Mouse (Mus musculus) MEL-GATA-1-ER (cell line): ENCODE data around the gene Olfr281.
"Not testable (repeated sequence)": the region's sequence is repeated elsewhere in the genome, so short reads cannot be mapped to it uniquely, and the experiment has no call there.

Source experiments
- DNase-seq: peaks from one replicate; pipeline ENCODE4 v3.0.0-alpha.2; 2012; ENCODE audit warnings: low read depth; ENCODE audit errors: extremely low read depth

Gene Olfr281

DNA sequence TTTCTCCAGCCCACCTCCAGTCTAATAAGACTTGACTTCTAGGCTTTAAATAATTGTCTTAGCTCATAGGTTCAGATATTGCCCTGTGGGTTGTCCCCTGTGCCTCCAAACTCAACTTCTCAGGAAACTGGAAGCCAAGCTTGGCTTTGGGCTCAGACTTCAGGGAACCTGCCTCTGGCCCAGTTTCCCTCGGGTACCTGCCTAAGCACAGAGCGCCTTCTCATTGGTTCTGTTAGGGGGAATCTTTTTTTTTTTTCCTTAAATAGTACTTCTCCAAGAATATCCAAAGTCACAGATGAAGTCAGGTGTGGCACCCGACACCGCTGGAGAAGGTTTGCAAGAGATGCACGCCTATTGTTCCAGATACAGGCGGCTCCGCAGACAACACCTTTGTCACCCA is at the start of gene Olfr281:
Olfr281 (plus strand) TSS at position 301 of the 400 bp plus-strand sequence.
- no peak for DNase-seq

DNA sequence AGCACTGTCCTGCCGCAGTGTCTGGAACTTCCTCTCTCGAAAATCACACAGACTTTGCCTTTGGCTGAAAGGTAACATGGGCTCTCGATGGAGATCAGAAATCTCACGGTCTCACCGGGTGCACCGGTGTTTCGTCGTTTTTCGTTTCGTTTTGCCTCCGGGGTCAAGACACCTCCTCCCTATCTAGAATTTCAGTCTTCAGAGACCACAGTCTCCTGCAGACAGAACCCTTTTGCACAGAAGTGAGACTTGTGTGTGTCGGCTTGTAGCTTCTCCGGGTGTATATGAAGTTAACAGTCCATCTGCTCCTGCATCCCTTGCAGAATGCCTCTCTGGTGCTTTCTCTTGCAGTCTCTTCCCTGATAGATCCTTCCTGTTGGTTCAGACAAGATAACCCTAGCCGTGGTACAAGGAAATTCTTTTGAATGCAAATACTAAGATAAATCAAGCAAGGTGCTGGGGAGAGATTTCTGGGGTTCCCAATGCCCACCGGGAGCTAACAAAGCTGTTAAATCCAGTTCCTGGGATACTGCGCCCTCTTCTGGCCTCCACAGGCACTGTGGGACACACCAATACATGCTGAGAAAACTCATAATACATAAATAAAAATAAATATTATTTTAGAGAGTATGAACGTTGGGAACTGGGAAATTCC is 43.9 kb upstream of the Olfr281 start:
- DNase-seq = peak; percentile 87

DNA sequence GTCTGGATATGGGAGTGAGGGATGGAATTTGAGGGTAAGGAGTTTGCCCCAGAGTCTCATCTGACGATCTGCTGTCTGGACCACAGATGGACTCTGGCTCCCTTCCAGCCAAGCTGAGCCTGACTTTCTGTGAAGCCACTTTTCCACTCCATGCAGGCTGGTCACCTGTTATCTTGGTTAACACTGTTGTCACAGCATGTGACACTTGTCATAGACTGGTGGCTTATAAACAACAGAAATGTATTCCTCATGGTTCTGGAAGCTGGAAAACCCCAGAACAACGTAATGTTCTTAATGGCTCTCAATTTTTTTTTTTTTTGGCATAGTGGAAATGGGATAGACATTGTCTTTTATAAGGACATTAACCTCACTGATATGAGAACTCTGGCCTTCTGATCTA is 42.8 kb upstream of the Olfr281 start:
- peak; percentile 40 for DNase-seq

DNA sequence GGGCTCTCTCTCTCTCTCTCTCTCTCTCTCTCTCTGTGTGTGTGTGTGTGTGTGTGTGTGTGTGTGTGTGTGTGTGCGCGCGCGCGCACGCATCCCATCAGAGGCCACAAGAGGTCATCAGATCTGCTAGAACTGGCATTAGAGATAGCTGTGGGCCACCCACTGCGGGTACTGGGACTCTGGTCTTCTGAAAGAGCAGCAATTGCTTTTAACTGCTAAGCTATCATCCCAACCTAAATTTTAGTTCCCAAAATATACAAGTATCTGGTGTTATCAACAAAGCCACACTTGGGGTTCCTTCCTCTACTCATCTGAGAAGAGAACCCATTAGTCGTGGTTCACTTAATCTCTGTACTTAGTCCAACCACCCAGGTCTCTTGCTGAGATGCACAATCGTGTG is 42.1 kb upstream of the Olfr281 start:
- DNase-seq = peak; percentile 99

DNA sequence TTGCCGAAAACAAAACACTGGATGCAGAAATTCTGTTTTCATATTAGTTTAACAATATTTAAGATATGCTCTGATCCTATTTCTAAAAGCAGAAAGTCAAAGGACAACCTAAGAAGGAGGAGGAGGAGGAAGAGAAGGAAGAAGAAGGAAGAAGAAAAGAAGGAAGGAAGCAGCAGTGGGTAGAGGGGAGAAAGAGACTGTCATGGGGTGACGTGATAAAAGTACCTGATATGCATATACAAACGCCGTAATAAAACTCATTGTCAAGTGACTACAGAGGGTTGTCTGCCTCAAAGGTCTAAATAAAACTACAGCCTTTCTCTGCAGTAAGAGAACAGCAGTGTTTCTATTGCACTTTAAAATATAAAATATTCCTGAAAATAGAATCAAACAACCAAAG is 36.4 kb upstream of the Olfr281 start:
- DNase-seq = peak; percentile 47

DNA sequence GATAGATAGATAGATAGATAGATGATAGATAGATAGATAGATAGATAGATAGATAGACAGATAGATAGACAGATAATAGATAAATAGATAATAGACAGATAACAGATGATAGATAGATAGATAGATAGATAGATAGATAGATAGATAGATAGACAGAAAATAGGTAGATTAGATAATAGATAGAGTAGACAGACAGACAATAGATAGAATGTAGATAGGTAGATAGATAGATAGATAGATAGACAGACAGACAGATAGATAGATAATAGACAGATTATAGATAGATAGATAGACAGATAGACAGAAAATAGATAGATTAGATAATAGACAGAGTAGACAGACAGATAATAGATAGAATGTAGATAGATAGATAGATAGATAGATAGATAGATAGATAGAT is 35.6 kb upstream of the Olfr281 start:
- DNase-seq = not testable (repeated sequence)

DNA sequence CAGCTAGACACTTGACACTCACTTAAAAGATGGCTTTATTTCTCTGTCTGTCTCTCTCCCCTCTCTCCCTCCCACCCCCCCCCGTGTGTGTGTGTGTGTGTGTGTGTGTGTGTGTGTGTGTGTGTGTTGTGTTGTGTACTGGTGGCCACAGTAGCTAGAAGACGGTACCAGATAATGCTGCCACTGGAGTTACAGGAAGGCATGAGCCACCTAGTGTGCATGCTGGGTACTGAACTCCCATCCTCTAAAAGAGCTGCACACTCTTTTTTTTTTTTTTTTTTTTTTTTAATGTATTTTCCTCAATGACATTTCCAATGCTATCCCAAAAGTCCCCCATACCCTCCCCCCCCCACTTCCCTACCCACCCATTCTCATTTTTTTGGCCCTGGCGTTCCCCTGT is 35.1 kb upstream of the Olfr281 start:
- DNase-seq = peak; percentile 80

DNA sequence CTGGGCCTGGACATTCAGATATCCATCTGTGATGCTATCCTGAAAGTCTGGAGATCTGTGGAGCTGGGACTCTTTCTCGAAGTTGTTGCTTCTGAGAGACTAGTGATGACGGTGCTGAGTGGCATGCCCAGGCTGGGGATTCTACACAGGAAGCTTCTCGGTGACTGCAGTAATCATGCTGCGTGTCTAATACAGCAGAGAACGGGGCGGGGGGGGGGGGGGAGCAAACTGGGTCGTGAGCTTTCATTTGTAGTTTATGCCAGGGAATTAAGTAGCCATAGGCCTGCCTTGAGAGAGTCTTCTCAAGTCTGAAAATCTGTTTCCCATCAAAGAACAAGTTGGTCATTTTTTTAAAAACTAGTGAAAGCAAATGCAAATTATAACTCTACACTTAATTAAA is 34.3 kb upstream of the Olfr281 start:
- DNase-seq = no peak

DNA sequence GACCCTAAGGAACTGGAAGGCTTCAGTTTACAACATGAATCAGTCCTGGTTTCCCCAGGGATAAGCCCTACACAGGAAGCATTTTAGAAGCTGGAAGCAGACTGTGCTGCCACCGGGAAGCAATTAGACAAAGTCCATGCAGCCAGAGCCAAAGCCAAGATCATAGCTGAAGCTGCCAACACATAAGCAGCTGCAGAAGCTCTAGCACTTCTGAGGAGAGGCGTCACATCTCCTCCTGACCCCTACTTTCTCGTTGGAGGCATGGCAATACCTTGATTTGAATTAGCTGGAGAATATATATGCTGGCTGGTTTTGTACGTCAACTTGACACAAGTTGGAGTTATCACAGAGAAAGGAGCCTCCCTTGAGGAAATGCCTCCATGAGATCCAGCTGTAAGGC is 31.5 kb upstream of the Olfr281 start:
- DNase-seq = no peak

DNA sequence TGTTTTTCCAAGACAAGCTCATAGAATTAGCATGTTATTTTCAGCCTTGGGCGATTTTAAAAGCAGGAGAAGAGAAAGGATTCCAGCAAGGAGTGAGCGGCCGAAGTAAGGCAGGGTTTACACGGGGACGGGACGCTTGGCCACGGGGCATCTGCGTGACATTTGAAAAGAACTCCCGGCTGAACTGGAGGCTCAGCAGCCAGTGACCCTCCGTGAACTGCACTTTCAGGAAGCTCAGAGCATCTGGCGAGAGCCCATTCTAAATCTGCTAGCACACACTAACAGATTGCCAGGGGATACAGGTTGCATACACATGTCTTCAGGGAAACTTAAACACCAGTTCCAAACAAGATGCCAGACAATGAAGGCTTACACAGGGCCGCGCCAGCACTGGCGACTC is 28.1 kb upstream of the Olfr281 start:
- DNase-seq = no peak

DNA sequence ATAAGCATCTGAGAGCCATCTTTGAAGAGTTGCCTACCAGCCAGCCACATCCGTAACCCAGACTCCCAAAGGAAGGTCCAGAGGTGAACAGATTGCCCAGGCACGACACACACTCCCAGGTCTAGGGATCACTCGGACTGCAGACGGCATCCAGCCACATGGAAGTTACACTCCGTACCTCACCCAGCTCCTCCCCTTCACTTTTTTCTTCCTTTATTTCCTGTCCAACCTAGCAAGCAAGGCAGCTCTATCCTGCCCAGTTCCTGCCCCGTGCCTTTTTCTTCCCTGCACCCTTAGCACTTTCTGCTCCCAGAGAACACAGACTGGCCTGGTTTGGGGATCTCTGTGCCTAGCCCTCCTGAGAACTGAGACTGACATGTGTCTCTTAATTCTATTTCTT is 27.6 kb upstream of the Olfr281 start:
- no peak for DNase-seq

DNA sequence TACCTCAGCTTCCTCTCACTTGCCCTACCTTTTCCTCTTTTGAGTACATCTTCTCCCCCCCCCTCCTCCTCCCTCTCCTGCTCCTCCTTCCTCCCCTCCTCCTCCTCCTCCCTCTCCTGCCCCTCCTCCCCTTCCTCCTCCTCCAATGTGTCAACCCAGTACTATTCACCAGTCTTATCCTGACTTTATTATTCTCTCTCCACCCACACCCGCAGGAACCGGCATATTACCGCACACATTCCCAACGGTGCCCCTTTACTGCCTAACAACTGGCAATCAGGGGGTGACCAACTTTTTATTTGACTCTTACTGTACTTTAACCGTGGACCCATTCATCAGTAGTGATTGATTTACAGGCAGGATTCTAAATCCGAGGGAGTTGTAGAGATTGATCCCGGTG is 27.2 kb upstream of the Olfr281 start:
- DNase-seq = no peak

DNA sequence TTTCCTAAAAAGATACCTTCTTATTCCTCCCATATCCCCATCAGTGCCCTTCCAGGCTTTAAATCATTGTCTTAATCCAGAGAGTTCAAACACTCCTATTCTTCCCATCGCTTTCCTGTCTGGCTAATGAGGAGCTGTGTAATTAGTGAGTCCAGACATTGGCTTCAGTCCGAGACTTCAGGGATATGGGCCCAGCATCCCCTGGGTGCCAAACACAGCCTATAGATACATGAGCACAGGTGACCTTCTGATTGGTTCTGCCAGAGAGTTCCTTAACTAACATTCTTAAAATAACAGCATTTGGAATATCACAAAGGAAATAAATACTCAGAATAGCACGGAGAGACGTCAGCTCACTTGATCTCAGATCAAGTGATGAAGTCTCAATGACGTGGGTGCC is 21.5 kb upstream of the Olfr281 start, which contains the start of gene Olfr282:
Olfr282 (plus strand) TSS at position 301 of the 400 bp plus-strand sequence.
- not testable (repeated sequence) for DNase-seq

DNA sequence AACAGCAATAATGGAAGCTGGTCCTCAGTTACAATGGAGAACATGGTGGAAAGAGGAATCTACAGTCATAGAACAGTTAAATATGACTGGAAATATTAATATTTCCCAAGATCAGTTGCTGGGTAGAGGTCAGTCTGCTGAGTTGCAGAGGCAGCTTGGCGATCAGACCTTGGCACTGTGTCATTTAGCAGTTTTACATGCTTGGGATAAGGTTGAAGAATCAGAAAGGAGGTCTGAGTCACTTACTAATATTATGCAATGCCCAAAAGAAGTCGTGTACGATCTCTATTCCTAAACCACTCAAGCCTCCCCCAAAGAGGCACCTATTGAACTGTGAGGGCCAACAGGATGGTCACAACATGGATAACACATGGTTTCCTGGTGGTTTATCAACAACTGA is 7.8 kb upstream of the Olfr281 start:
- no peak for DNase-seq

DNA sequence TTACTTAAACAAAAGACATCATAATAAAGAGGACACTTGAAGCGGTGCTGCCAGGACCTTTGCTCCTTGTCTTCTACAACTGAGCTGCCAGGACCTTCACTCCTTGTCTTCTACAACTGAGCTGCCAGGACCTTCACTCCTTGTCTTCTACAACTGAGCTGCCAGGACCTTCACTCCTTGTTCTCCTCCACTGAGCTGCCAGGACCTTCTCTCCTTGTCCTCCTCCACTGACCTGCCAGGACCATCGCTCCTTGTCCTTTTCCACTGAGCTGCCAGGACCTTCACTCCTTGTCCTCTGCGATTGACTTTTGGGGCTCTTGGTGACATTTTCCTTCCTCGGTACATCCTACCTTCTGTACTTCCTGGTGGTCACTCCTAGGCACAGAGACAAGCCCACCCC is 3.9 kb upstream of the Olfr281 start:
- no peak for DNase-seq

DNA sequence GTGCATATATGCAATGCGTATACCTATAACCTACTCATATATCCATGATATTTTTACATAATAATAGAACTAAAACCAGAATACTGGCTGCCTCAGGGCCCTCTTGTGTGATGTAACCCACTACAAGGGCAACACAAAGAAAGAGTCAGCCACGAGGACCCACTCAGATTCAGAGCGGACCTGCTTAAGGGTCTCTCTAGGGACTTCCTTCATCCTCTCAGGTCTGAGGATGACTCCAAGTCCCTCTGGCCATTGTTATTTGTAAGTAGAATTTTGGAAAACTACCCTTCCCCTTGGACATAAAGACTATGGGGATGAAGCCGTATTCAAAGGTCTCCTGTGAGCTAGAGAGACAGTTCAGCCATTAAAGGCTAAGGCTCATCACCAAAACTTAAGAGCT is 17.2 kb downstream of the Olfr281 start, which contains the start of gene OR5BS1P:
OR5BS1P (plus strand) TSS at position 301 of the 400 bp plus-strand sequence.
- no peak for DNase-seq

DNA sequence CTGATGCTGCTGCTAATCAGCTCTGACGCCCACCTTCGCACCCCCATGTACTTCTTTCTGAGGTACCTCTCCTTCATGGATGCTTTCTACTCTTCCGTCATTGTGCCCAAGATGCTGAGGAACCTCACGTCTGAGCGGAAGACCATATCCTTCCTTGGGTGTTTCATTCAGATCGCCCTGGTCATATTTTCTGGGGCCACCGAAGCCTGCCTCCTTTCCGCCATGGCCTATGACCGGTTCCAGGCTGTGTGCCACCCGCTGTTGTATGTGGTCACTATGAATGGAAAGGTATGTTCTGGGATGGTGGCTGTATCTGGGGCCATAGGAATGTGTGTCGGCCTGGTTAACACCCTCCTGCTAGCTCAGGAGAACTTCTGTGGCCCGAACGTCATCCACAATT is 19.2 kb downstream of the Olfr281 start:
- DNase-seq = no peak

DNA sequence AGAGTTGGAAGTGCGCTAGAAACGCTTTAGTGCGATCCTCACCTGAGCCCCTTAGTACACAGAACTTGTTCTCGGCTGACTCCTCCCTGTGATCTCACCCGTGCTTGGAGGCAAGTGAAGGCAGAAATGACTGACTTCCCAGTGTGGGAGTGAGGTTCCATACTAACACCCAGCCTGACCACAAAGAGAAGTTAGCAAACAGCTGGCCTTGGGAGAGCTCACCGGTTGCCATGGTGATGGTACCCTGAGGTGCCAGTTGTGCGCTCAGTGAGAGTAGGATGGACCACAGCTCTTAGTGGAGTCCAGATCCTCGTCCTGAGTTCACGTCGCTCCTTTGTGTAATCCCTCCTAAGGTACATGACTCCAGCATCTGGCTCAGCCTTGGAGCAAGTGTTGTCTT is 22.6 kb downstream of the Olfr281 start:
- no peak for DNase-seq

DNA sequence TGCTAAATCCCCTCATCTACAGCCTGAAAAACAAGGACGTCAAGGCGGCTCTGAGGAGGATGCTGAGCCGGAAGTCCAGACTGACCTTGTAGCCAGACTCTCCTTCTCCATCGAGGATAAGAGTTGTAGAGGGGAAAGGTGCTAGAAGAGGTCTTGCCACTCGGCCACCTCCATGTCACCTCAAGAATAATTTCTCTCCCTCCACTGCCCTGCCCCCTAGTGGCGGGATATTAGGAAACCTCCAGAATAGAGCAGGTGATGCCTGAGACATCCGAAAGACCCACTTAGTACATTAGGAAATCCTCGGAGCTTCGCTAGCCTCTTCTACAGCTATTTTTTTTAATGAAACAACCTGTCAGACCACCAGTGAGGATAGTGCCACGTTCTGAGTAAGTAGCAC is 23.0 kb downstream of the Olfr281 start:
- DNase-seq = peak; percentile 42

DNA sequence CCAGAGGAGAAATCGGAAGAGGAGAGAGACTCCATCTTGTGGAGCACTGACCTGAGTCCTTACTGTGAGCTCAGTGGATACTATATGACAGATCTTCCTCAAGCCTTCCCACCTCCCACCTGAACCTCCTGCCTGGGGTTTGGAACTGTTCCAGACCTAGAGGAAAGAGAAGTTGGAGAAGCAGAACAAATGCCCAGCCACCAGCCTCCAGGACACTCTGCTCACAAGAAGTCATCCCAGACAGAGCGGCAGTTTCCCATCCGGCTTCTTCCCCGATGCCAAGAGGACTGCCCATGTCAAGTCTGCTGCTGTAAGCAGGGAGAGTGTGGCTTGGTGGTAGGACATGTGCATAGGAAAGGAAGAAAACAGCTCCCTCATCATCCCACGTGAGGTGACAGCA is 23.9 kb downstream of the Olfr281 start:
- no peak for DNase-seq

DNA sequence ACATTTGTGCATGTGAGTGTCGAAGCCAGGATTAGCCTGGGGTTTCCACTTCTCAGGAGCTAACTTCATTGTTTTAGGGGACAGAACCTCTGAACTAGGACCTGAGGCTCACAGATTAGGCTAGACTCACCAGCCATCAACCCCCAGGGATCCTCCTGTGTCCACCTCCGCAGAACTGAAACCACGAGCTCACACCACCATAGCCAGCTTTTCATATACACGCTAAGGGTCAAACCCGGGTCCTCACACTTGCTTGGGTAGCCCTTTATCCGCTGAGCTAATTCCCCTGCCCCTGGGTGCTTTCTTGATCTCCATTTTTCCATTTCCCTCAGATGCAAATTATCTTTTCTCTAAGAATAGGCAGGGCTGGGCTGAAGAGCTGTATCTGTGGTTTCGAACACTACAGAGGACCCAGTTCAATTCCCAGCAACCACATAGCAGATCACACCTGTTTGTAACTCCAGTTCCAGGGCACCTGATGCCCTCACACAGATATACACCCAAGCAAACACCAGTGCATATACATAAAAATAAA is 27.2 kb downstream of the Olfr281 start:
- DNase-seq = no peak

DNA sequence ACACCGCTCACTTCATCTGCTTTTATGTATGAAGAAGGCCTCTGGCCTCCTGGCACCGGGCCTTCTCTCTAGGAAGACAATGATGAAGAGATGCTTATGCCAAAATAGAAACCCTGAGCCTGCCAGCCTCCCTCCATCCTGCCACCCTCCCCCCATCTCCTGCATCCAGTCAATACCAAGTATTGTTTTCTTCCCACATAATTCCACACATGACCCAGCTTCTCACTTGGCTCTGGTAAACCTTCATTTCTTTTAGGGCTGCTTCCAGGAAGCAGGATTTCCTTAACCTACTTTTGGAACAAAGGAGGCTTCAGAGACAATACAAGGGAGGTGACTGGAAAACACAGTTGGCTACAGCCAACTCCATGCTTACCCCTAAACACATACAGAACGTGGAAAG is 30.3 kb downstream of the Olfr281 start, which contains the start of gene Lalba:
Lalba (minus strand) TSS at position 21 of the 400 bp plus-strand sequence.
- no peak for DNase-seq
